21 mouse cellular contexts compared by ENCODE assay signal in genomic region chr14:38568184-38568583, GRCm38 (mm10).
"Had no signal": no experiment of that assay in that cellular context is flagged by ENCODE, and none has a peak within 500 bp of the region (broad histone marks: within the 10 kb centered on the region; RNA-seq: fewer than 3 reads in every experiment).

No protein-coding gene starts in this region.

- ATAC-seq: hindbrain, embryonic 16.5 days; hindbrain, postnatal 0 days; inflammation-experienced regulatory T-cells, adult 6 months; intestine, embryonic 15.5 days; intestine, embryonic 16.5 days; intestine, postnatal 0 days had no signal

- DNase-seq: heart, postnatal 10 days; heart, postnatal 14 days; heart, postnatal 36 days; heart, postnatal 4 days; kidney, adult 11 months; kidney, adult 18-20 months; kidney, adult 2 months; kidney, adult 8-10 months; kidney, adult 9 months; kidney, postnatal 10 days; kidney, postnatal 14 days; kidney, postnatal 25 days; kidney, postnatal 36 days; kidney, postnatal 4 days; layer of hippocampus, postnatal 36 days had no signal
